Mouse (Mus musculus): ENCODE data around the gene Etv6. TPM values are rescaled to one million over a fixed set of nuclear protein-coding genes. Genes with fewer than 3 reads are reported as not detected.

Gene Etv6
- polyA plus RNA-seq, 1 experiment from 2014 or later: 16.0 TPM

GRCm38 (mm10) chr6:134020821-134021220, 14.7 kb upstream of the Etv6 start:
- no peak for ATAC-seq (replicated peaks; ENCODE audit: insufficient number of reproducible peaks, low FRiP score, low TSS enrichment)
- H3K36me3 ChIP-seq (ENCODE audit: control insufficient read depth, insufficient read depth, low read length): no peaks in the 10 kb centered on the region
- H3K9me3 ChIP-seq (replicated peaks; ENCODE audit: control insufficient read depth, low read length): no peaks in the 10 kb centered on the region
- H3K27ac ChIP-seq (ENCODE audit: low read depth, low read length): no peak overlapping the region
- WGBS (ENCODE audit: insufficient replicate concordance): 65% methylated on average over 6 of the region's 6 CpGs
- H3K9ac ChIP-seq (ENCODE audit: low read depth, low read length): no peak overlapping the region
- no peaks in the 10 kb centered on the region for H3K27me3 ChIP-seq (ENCODE audit: control insufficient read depth, insufficient read depth, low read length)
- H3K4me3 ChIP-seq (ENCODE audit: low read depth, low read length): no peak overlapping the region
- H3K4me1 ChIP-seq (ENCODE audit: control insufficient read depth, insufficient read depth, low read length): no peaks in the 10 kb centered on the region
- H3K4me2 ChIP-seq: no peak overlapping the region

GRCm38 (mm10) chr6:134026264-134026663, 9.2 kb upstream of the Etv6 start:
- 0 out of 2 replicates have a peak, but pooled peaks cover 2% of the 10 kb centered on the region for H3K9me3 ChIP-seq (replicated peaks; ENCODE audit: control insufficient read depth, low read length)
- no peak overlapping the region for H3K27ac ChIP-seq (ENCODE audit: low read depth, low read length)
- no peak for ATAC-seq (replicated peaks; ENCODE audit: insufficient number of reproducible peaks, low FRiP score, low TSS enrichment)
- H3K4me1 ChIP-seq (ENCODE audit: control insufficient read depth, insufficient read depth, low read length): no peaks in the 10 kb centered on the region
- H3K4me2 ChIP-seq: no peak overlapping the region
- no peak overlapping the region for H3K4me3 ChIP-seq (ENCODE audit: low read depth, low read length)
- H3K27me3 ChIP-seq (ENCODE audit: control insufficient read depth, insufficient read depth, low read length): no peaks in the 10 kb centered on the region
- no peaks in the 10 kb centered on the region for H3K36me3 ChIP-seq (ENCODE audit: control insufficient read depth, insufficient read depth, low read length)
- no peak overlapping the region for H3K9ac ChIP-seq (ENCODE audit: low read depth, low read length)
- 81% methylated on average over 2 of the region's 2 CpGs for WGBS (ENCODE audit: insufficient replicate concordance)

- Histone ChIP-seq H3K4me2 (no peak overlapping the region), H3K9ac (ENCODE audit: low read depth, low read length) (no peak overlapping the region), H3K9me3 (replicated peaks; ENCODE audit: control insufficient read depth, low read length) (0 out of 2 replicates have a peak, but pooled peaks cover 2% of the 10 kb centered on the region), H3K27me3 (ENCODE audit: control insufficient read depth, insufficient read depth, low read length) (no peaks in the 10 kb centered on the region), H3K36me3 (ENCODE audit: control insufficient read depth, insufficient read depth, low read length) (no peaks in the 10 kb centered on the region), H3K4me1 (ENCODE audit: control insufficient read depth, insufficient read depth, low read length) (no peaks in the 10 kb centered on the region), H3K4me3 (ENCODE audit: low read depth, low read length) (no peak overlapping the region), H3K27ac (ENCODE audit: low read depth, low read length) (no peak overlapping the region)
- ATAC-seq (replicated peaks; ENCODE audit: insufficient number of reproducible peaks, low FRiP score, low TSS enrichment): no peak
- WGBS (ENCODE audit: insufficient replicate concordance): 86% methylated on average over 4 of the region's 4 CpGs
These were observed 8.5 kb upstream of the Etv6 start for GRCm38 (mm10) chr6:134027022-134027421.

- Histone ChIP-seq H3K36me3 (ENCODE audit: control insufficient read depth, insufficient read depth, low read length) (no peaks in the 10 kb centered on the region), H3K27me3 (ENCODE audit: control insufficient read depth, insufficient read depth, low read length) (no peaks in the 10 kb centered on the region), H3K4me3 (ENCODE audit: low read depth, low read length) (no peak overlapping the region), H3K9ac (ENCODE audit: low read depth, low read length) (no peak overlapping the region), H3K27ac (ENCODE audit: low read depth, low read length) (no peak overlapping the region), H3K9me3 (replicated peaks; ENCODE audit: control insufficient read depth, low read length) (0 out of 2 replicates have a peak, but pooled peaks cover 2% of the 10 kb centered on the region), H3K4me1 (ENCODE audit: control insufficient read depth, insufficient read depth, low read length) (peaks cover 9% of the 10 kb centered on the region), H3K4me2 (no peak overlapping the region)
- WGBS (ENCODE audit: insufficient replicate concordance): 30% methylated on average over 7 of the region's 7 CpGs
- no peak for ATAC-seq (replicated peaks; ENCODE audit: insufficient number of reproducible peaks, low FRiP score, low TSS enrichment)
These were observed 3.0 kb upstream of the Etv6 start for GRCm38 (mm10) chr6:134032451-134032850.

GRCm38 (mm10) chr6:134034436-134034835, 1.1 kb upstream of the Etv6 start:
- ATAC-seq (replicated peaks; ENCODE audit: insufficient number of reproducible peaks, low FRiP score, low TSS enrichment): no peak

GRCm38 (mm10) chr6:134034904-134035489, 503 bp upstream of the Etv6 start:
- no peaks in the 10 kb centered on the region for H3K9me3 ChIP-seq (replicated peaks; ENCODE audit: control insufficient read depth, low read length)
- H3K27me3 ChIP-seq (ENCODE audit: control insufficient read depth, insufficient read depth, low read length): no peaks in the 10 kb centered on the region
- peaks cover 30% of the 10 kb centered on the region for H3K4me1 ChIP-seq (ENCODE audit: control insufficient read depth, insufficient read depth, low read length)
- WGBS (ENCODE audit: insufficient replicate concordance): under 1% methylated on average over 55 of the region's 55 CpGs
- peak; percentile 89 for ATAC-seq (replicated peaks; ENCODE audit: insufficient number of reproducible peaks, low FRiP score, low TSS enrichment)
- peak overlapping the region; percentile 92 for H3K9ac ChIP-seq (ENCODE audit: low read depth, low read length)
- H3K36me3 ChIP-seq (ENCODE audit: control insufficient read depth, insufficient read depth, low read length): no peaks in the 10 kb centered on the region
- H3K4me3 ChIP-seq (ENCODE audit: low read depth, low read length): peak overlapping the region; percentile 76
- peak overlapping the region; percentile 99 for H3K27ac ChIP-seq (ENCODE audit: low read depth, low read length)
- H3K4me2 ChIP-seq: peak overlapping the region; percentile 79

More at GRCm38 (mm10) chr6:134034436-134034835, 1.1 kb upstream of the Etv6 start:
- H3K4me1 ChIP-seq (ENCODE audit: control insufficient read depth, insufficient read depth, low read length): peaks cover 27% of the 10 kb centered on the region
- H3K36me3 ChIP-seq (ENCODE audit: control insufficient read depth, insufficient read depth, low read length): no peaks in the 10 kb centered on the region
- H3K27me3 ChIP-seq (ENCODE audit: control insufficient read depth, insufficient read depth, low read length): no peaks in the 10 kb centered on the region
- peak overlapping the region; percentile 99 for H3K27ac ChIP-seq (ENCODE audit: low read depth, low read length)
- under 1% methylated on average over 8 of the region's 8 CpGs for WGBS (ENCODE audit: insufficient replicate concordance)
- no peaks in the 10 kb centered on the region for H3K9me3 ChIP-seq (replicated peaks; ENCODE audit: control insufficient read depth, low read length)
- peak overlapping the region; percentile 79 for H3K4me2 ChIP-seq
- H3K4me3 ChIP-seq (ENCODE audit: low read depth, low read length): peak overlapping the region; percentile 76
- peak overlapping the region; percentile 92 for H3K9ac ChIP-seq (ENCODE audit: low read depth, low read length)

GRCm38 (mm10) chr6:134036491-134036911, 1.0 kb downstream of the Etv6 start:
- H3K4me2 ChIP-seq: peak overlapping the region; percentile 79
- H3K4me3 ChIP-seq (ENCODE audit: low read depth, low read length): peak overlapping the region; percentile 76
- H3K9ac ChIP-seq (ENCODE audit: low read depth, low read length): peak overlapping the region; percentile 92
- no peaks in the 10 kb centered on the region for H3K27me3 ChIP-seq (ENCODE audit: control insufficient read depth, insufficient read depth, low read length)
- H3K27ac ChIP-seq (ENCODE audit: low read depth, low read length): peak overlapping the region; percentile 99
- WGBS (ENCODE audit: insufficient replicate concordance): under 1% methylated on average over 7 of the region's 8 CpGs
- H3K36me3 ChIP-seq (ENCODE audit: control insufficient read depth, insufficient read depth, low read length): no peaks in the 10 kb centered on the region
- peaks cover 40% of the 10 kb centered on the region for H3K4me1 ChIP-seq (ENCODE audit: control insufficient read depth, insufficient read depth, low read length)
- ATAC-seq (replicated peaks; ENCODE audit: insufficient number of reproducible peaks, low FRiP score, low TSS enrichment): no peak
- no peaks in the 10 kb centered on the region for H3K9me3 ChIP-seq (replicated peaks; ENCODE audit: control insufficient read depth, low read length)

- ATAC-seq (replicated peaks; ENCODE audit: insufficient number of reproducible peaks, low FRiP score, low TSS enrichment): no peak
- WGBS (ENCODE audit: insufficient replicate concordance): 13% methylated on average over 3 of the region's 3 CpGs
- H3K9ac ChIP-seq (ENCODE audit: low read depth, low read length): peak overlapping the region; percentile 92
- no peaks in the 10 kb centered on the region for H3K9me3 ChIP-seq (replicated peaks; ENCODE audit: control insufficient read depth, low read length)
- peaks cover 45% of the 10 kb centered on the region for H3K4me1 ChIP-seq (ENCODE audit: control insufficient read depth, insufficient read depth, low read length)
- peak overlapping the region; percentile 76 for H3K4me3 ChIP-seq (ENCODE audit: low read depth, low read length)
- no peaks in the 10 kb centered on the region for H3K36me3 ChIP-seq (ENCODE audit: control insufficient read depth, insufficient read depth, low read length)
- peak overlapping the region; percentile 99 for H3K27ac ChIP-seq (ENCODE audit: low read depth, low read length)
- H3K4me2 ChIP-seq: peak overlapping the region; percentile 79
- no peaks in the 10 kb centered on the region for H3K27me3 ChIP-seq (ENCODE audit: control insufficient read depth, insufficient read depth, low read length)
These were observed 1.5 kb downstream of the Etv6 start for GRCm38 (mm10) chr6:134036951-134037431.

GRCm38 (mm10) chr6:134037960-134038359, 2.5 kb downstream of the Etv6 start:
- peaks cover 52% of the 10 kb centered on the region for H3K4me1 ChIP-seq (ENCODE audit: control insufficient read depth, insufficient read depth, low read length)
- H3K9me3 ChIP-seq (replicated peaks; ENCODE audit: control insufficient read depth, low read length): no peaks in the 10 kb centered on the region
- WGBS (ENCODE audit: insufficient replicate concordance): 19% methylated on average over 10 of the region's 10 CpGs
- no peak for ATAC-seq (replicated peaks; ENCODE audit: insufficient number of reproducible peaks, low FRiP score, low TSS enrichment)
- H3K9ac ChIP-seq (ENCODE audit: low read depth, low read length): peak overlapping the region; percentile 56; the same call in 1 of the 2 replicates
- H3K27ac ChIP-seq (ENCODE audit: low read depth, low read length): no peak overlapping the region
- peak overlapping the region; percentile 76 for H3K4me3 ChIP-seq (ENCODE audit: low read depth, low read length)
- H3K4me2 ChIP-seq: peak overlapping the region; percentile 79
- no peaks in the 10 kb centered on the region for H3K27me3 ChIP-seq (ENCODE audit: control insufficient read depth, insufficient read depth, low read length)
- H3K36me3 ChIP-seq (ENCODE audit: control insufficient read depth, insufficient read depth, low read length): no peaks in the 10 kb centered on the region

All from heart, embryonic 11.5 days (tissue).